Mouse (Mus musculus) midbrain, embryonic 13.5 days (tissue): Measurements from ENCODE around the gene Dppa4. TPM values are rescaled to one million over a fixed set of nuclear protein-coding genes. Genes with fewer than 3 reads are reported as not detected.
"Not testable (repeated sequence)": the region's sequence is repeated elsewhere in the genome, so short reads cannot be mapped to it uniquely, and the experiment has no call there.

ENCODE experiments used
- ATAC-seq: fragments of 200-750 bp; cut with Nextera tagmentation; 2 replicates; pipeline ENCODE4 v1.8.0; 2017; ENCODE audit warnings: mild to moderate bottlenecking, moderate TSS enrichment, moderate library complexity
- H3K27ac ChIP-seq: fragments of 300-500 bp; sonication (generic); 2 replicates; pipeline ENCODE4 v1.5.1; 2015; ENCODE audit warnings: inconsistent platforms, mild to moderate bottlenecking, moderate library complexity
- H3K27me3 ChIP-seq: fragments of 300-500 bp; sonication (generic); 2 replicates; pipeline ENCODE4 v1.6.1; 2015; ENCODE audit warnings: mild to moderate bottlenecking, inconsistent platforms
- H3K36me3 ChIP-seq: fragments of 300-500 bp; sonication (generic); 2 replicates; pipeline ENCODE4 v1.6.1; 2015; ENCODE audit warnings: mild to moderate bottlenecking, inconsistent platforms
- H3K4me1 ChIP-seq: fragments of 300-500 bp; sonication (generic); replicated peaks from 2 replicates; pipeline ENCODE4 v1.6.1; 2015; ENCODE audit warnings: inconsistent platforms
- H3K4me2 ChIP-seq: fragments of 300-500 bp; sonication (generic); replicated peaks from 2 replicates; pipeline ENCODE4 v1.6.1; 2015; ENCODE audit warnings: moderate library complexity, mild to moderate bottlenecking, inconsistent platforms
- H3K4me3 ChIP-seq: fragments of 300-500 bp; sonication (generic); replicated peaks from 2 replicates; pipeline ENCODE4 v1.5.1; 2015; ENCODE audit warnings: mild to moderate bottlenecking, inconsistent platforms
- H3K9ac ChIP-seq: fragments of 300-500 bp; sonication (generic); replicated peaks from 2 replicates; pipeline ENCODE4 v1.6.1; 2015; ENCODE audit warnings: mild to moderate bottlenecking, inconsistent platforms
- H3K9me3 ChIP-seq: fragments of 300-500 bp; sonication (generic); 2 replicates; pipeline ENCODE4 v1.6.1; 2016; ENCODE audit warnings: mild to moderate bottlenecking, inconsistent platforms
- WGBS: fragments of 180-500 bp; shearing (Covaris S2); methylation state at CpG from one replicate; pipeline ENCODE4 v1.1.7; 2015; 5-methylcytosine and 5-hydroxymethylcytosine counted together
- polyA plus RNA-seq: library from polyadenylated mRNA; unstranded; fragments of >200 nt; fragmentation: Nextera tagmentation; extraction: Ambion mirVana; gene quantifications from 2 replicates; pipeline ENCODE4 v1.2.1, GENCODE M21; 2015

Gene Dppa4
- polyA plus RNA-seq, 1 experiment from 2014 or later = not detected

DNA sequence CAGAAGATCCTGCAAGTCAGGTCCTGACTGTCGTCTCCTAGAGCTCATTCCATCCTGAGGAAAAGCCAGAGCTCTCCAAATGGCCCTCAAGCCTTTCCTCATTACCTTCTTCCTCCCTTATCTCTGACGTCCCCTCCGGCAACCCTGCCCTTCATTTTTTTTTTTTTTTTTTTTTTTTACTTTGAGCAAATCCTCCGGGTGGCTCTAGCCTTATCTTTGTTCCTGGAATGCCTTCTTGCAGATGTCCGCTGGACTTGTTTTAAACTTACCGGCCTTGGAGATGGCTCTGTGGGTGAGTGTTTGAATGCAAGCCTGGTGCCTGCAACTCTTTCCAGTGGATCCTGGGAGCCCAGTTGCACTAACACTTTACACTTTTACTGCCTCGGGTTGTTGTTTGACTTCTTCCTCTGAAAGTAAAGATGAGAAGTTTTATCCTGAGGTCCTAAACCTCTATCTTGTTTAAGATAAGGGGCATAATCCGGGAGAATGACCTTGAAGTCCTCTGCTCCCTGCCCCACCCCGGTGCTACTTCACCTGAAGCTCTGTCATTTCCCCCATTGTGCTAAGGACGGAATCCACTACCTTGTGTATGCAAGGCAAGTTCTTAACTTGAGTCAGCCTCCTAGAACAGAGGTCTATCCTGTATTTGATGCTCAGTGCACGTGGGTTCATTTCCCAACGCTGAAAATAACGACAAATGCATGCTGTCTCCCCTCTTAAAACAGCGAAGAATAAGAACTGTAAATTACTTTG, 14.0 kb downstream of the Dppa4 start:
- Histone ChIP-seq H3K27me3 (no peaks in the 10 kb centered on the region), H3K4me1 (no peaks in the 10 kb centered on the region), H3K36me3 (no peaks in the 10 kb centered on the region), H3K9ac (no peak overlapping the region), H3K4me2 (no peak overlapping the region), H3K9me3 (no peaks in the 10 kb centered on the region), H3K27ac (no peak overlapping the region), H3K4me3 (no peak overlapping the region)
- 84% methylated on average over 14 of the region's 14 CpGs for WGBS
- no peak for ATAC-seq

DNA sequence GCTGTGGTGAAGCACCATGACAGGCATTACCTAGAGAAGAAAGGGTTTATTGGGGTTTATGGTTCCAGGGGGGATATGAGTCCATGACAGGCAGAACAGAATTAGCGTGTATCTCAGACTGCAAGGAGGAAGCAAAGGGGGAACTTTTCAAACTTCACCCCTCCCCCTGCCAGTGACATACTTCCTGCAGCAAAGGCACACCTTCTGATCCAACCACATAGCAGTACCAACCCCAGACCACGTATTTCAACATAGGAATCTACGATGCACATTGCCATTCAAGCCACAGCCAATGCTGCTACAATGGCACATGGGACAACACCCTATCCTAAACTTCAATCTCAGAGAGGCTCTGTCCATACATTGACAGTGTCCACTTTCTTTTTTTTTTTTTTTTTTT, 16.4 kb downstream of the Dppa4 start:
- Histone ChIP-seq H3K27ac (no peak overlapping the region), H3K27me3 (no peaks in the 10 kb centered on the region)

DNA sequence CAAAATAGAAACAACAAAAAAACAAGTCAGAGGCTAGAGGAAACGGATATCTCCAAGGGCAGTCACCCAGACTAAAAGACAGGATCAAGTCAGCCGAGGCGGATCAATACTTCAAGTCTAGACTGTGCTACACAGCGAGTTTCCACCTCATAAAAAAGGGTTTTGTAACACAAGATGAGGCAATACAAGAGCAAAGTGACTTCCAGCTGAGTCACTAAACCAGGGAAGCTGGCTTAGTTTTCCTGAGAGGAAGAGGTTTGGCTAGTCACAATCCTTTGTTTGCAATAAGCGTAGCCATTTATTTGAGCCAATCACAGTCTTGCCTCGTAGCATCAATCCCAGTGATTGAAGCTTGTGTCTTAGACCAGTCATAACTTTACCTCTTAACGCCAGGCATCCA, 20.0 kb downstream of the Dppa4 start, which contains the start of gene Dppa2:
Gene Dppa2, plus strand, starts transcription at position 400 of the 400 bp plus-strand sequence.
- Histone ChIP-seq H3K9ac (no peak within 1 kb of the TSS), H3K9me3 (no peaks in the 10 kb centered on the region), H3K27me3 (no peaks in the 10 kb centered on the region), H3K36me3 (no peaks in the 10 kb centered on the region), H3K4me1 (no peaks in the 10 kb centered on the region), H3K4me2 (no peak within 1 kb of the TSS), H3K27ac (no peak within 1 kb of the TSS), H3K4me3 (no peak within 1 kb of the TSS)
- no peak for ATAC-seq
- WGBS = 83% methylated on average over 7 of the region's 7 CpGs

More for the DNA sequence above, 16.4 kb downstream of the Dppa4 start:
- Histone ChIP-seq H3K4me1 (no peaks in the 10 kb centered on the region), H3K9me3 (no peaks in the 10 kb centered on the region), H3K9ac (no peak overlapping the region), H3K4me3 (no peak overlapping the region), H3K4me2 (no peak overlapping the region), H3K36me3 (no peaks in the 10 kb centered on the region)
- WGBS = 81% methylated on average over 3 of the region's 3 CpGs
- no peak for ATAC-seq

DNA sequence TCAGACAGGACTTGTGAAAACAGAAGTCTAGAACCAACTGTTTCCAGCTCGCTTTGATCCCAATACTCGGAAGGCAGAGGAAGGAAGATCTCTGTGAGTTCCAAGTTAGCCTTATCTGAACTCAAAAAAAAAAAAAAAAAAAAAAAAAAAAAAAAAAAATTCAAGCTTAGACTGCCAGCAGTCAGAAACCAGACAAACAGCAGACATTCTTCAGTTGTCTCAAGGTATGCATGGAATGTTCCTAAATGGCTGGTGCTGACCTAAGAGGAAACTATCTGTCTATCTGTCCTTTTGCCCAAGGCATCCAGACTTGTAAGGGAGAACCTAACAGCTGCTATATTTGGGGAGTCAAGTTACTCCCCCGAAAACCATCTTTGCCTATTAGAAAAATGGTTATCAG, 20.4 kb downstream of the Dppa4 start:
- Histone ChIP-seq H3K4me1 (no peaks in the 10 kb centered on the region), H3K36me3 (no peaks in the 10 kb centered on the region), H3K27me3 (no peaks in the 10 kb centered on the region), H3K9me3 (no peaks in the 10 kb centered on the region), H3K9ac (no peak overlapping the region), H3K4me2 (no peak overlapping the region), H3K27ac (no peak overlapping the region), H3K4me3 (no peak overlapping the region)
- ATAC-seq = no peak
- 84% methylated on average over 3 of the region's 3 CpGs for WGBS

DNA sequence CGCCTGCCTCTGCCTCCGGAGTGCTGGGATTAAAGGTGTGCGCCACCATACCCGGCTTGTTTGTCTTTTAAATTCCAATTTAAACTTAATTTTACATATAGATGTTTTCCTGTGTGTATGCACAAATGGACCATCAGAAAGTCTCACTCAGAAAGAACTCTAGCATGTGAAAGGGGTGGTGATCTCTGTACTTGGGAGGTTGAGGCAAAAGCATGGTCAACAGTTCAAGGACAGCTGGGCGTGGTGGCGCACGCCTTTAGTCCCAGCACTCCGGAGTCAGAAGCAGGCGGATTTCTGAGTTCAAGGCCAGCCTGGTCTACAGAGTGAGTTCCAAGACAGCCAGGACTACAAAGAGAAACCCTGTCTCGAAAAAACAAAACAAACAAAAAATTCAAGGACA, 25.4 kb downstream of the Dppa4 start:
- H3K4me1 ChIP-seq, H3K4me2 ChIP-seq, H3K27ac ChIP-seq, H3K9me3 ChIP-seq, ATAC-seq, H3K9ac ChIP-seq, H3K27me3 ChIP-seq, H3K4me3 ChIP-seq, H3K36me3 ChIP-seq: not testable (repeated sequence)
- 91% methylated on average over 10 of the region's 10 CpGs for WGBS

DNA sequence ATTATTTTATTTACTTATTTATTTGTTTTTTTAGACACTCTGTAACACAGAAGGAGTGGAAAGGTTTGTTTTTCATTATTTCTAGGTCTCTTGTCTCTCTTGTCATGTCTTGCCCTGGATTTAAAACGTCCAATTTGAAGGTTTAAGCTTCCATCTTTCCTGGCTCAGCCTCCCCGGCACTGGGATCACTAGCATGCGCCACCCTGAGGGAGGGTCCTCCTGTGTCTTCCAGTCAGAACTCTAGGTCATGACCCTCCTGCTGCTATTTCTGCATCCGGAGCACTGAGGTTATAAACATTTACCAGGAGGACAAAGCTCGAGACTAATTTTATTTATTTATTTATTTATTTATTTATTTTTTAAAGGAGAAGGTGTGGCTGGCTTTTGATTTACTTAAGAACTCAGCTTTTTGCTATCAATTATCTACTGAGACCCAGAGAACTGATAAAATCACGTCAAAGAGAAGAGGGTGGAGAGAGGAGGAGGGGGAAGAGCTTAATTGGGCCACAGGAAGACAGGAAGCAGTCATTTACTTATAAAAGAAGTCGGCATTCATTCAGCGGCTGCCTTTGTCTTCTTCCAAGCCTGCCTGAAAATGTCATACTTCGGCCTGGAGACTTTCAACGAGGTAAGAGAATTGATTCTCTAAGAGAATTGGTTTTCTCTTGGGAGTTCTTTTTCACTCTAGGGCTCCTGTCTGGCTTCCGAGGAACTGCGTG, 26.5 kb downstream of the Dppa4 start:
- H3K36me3 ChIP-seq = no peaks in the 10 kb centered on the region
- H3K4me3 ChIP-seq = no peak overlapping the region
- H3K27ac ChIP-seq = no peak overlapping the region
- 81% methylated on average over 12 of the region's 12 CpGs for WGBS
- H3K4me2 ChIP-seq = no peak overlapping the region
- no peaks in the 10 kb centered on the region for H3K27me3 ChIP-seq
- no peaks in the 10 kb centered on the region for H3K9me3 ChIP-seq
- no peak overlapping the region for H3K9ac ChIP-seq
- H3K4me1 ChIP-seq = no peaks in the 10 kb centered on the region
- ATAC-seq = no peak

DNA sequence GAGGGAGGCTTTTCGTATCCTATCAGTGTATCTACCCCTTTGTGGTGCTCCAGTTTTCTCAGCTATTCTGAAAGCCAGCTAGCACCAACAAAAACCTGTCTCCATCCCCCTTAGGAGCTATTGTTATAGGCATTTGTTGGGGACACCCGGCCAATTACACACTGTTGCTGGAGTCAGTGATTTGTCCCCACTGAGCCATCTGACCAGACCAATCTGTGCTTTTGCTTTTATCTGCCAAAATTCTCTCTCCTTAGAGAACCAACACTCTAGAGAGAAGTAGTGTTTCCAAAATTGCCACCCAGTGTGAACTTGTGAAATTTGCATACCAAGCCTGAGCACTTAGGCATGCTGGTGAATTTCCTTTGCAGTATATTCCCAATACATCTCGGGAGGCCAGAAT, 31.8 kb downstream of the Dppa4 start:
- H3K4me3 ChIP-seq = no peak overlapping the region
- no peaks in the 10 kb centered on the region for H3K36me3 ChIP-seq
- no peak overlapping the region for H3K27ac ChIP-seq
- no peak overlapping the region for H3K9ac ChIP-seq
- 91% methylated on average over 3 of the region's 3 CpGs for WGBS
- no peak overlapping the region for H3K4me2 ChIP-seq
- H3K27me3 ChIP-seq = no peaks in the 10 kb centered on the region
- ATAC-seq = no peak
- H3K4me1 ChIP-seq = no peaks in the 10 kb centered on the region
- H3K9me3 ChIP-seq = no peaks in the 10 kb centered on the region

DNA sequence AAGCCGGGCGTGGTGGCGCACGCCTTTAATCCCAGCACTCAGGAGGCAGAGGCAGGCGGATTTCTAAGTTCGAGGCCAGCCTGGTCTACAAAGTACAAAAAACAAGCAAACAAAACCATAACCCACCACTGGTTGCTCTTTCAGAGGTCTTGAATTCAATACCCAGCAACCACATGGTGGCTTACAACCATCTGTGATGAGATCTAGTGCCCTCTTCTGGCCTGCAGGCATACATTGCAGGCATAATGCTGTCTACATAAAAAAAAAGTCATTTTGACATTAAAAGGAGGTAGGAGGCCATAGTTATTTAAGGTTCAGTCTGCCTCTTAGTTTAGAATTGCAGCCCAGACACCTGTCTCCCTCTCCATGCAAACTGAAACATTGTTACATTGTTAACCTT, 37.2 kb downstream of the Dppa4 start:
- ATAC-seq = no peak
- Histone ChIP-seq H3K9ac (no peak overlapping the region), H3K9me3 (no peaks in the 10 kb centered on the region), H3K36me3 (no peaks in the 10 kb centered on the region), H3K4me3 (no peak overlapping the region), H3K4me1 (no peaks in the 10 kb centered on the region), H3K27ac (no peak overlapping the region), H3K27me3 (no peaks in the 10 kb centered on the region), H3K4me2 (no peak overlapping the region)
- WGBS = 93% methylated on average over 6 of the region's 6 CpGs

DNA sequence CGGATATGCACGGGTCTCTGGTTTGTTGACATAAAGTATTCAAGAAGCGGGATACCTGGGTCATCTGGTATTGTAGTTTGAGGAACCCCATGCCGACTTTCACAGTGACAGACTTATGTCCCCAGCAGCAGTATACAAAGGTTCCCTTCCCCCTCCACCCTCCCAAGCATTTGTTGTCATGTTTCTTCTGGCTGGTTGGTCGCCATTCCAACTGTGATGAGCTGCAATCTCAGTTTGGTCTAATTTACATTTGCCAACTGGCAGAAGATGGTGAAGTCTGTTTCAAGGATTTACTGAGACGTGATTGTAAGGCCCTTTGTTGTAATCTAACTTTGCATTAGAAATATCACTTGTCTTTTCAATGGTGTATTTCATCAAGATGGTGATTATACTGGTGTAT, 39.6 kb downstream of the Dppa4 start:
- no peak overlapping the region for H3K9ac ChIP-seq
- H3K4me1 ChIP-seq = no peaks in the 10 kb centered on the region
- ATAC-seq = no peak
- no peak overlapping the region for H3K27ac ChIP-seq
- H3K4me3 ChIP-seq = no peak overlapping the region
- 77% methylated on average over 6 of the region's 6 CpGs for WGBS
- no peaks in the 10 kb centered on the region for H3K27me3 ChIP-seq
- H3K9me3 ChIP-seq = no peaks in the 10 kb centered on the region
- H3K4me2 ChIP-seq = no peak overlapping the region
- no peaks in the 10 kb centered on the region for H3K36me3 ChIP-seq

DNA sequence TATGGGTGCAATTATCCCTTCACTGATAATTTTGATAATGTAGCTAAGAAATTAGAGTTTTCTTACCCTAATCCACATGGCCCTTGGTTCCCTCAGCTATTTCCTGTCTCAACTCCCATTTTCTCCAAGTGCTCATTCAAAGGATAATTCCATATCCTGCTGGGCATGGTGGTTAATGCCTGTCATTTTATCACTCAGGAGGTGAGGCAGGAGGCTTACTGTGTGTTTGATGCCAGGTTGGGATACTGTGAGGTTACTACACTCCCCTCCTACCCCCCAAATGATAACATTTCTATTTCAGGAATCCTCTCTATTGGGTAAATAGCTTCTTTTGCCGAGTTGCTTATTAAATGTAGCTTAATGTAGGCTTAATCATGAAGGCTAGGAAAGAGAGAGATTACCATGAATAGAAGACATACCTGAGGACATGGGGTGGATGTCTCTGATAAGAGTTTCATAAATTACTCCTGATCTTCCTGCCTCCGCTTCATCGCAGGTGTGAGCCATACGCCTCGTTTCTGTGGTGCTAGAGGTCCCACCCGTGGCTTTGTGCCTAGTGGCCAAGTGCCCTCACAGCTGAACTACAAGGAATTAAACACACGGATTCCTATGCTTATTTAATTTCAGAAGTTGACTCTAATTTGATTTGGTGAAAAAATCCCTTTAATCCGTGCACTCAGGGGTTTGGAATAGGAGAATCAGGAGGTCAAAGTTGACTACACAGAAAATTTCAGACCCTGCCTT, 40.2 kb downstream of the Dppa4 start:
- Histone ChIP-seq H3K9ac (no peak overlapping the region), H3K9me3 (no peaks in the 10 kb centered on the region), H3K4me2 (no peak overlapping the region), H3K4me3 (no peak overlapping the region), H3K36me3 (no peaks in the 10 kb centered on the region), H3K27me3 (no peaks in the 10 kb centered on the region), H3K27ac (no peak overlapping the region), H3K4me1 (no peaks in the 10 kb centered on the region)
- 83% methylated on average over 8 of the region's 8 CpGs for WGBS
- no peak for ATAC-seq

DNA sequence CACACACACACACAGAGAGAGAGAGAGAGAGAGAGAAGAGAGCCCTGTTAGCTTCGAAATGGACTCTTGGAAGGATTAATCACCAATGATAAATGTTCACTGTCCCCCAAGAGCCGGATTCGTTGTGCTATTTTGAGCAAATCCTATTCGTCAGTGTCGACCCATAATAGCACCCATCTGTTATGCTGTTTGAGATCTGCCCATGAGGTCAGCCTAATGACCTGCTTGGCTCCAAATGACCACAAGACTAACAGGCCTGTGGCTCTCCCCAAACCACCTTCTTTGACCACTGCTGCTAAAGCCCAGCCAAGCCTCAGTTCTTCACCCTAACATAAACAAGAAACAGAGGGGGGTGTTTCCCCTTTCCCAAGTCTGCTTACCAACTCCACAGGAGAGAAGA, 43.4 kb downstream of the Dppa4 start:
- Histone ChIP-seq H3K4me2 (no peak overlapping the region), H3K36me3 (no peaks in the 10 kb centered on the region), H3K9ac (no peak overlapping the region), H3K4me1 (no peaks in the 10 kb centered on the region), H3K9me3 (no peaks in the 10 kb centered on the region), H3K27me3 (no peaks in the 10 kb centered on the region), H3K27ac (no peak overlapping the region), H3K4me3 (no peak overlapping the region)
- 83% methylated on average over 5 of the region's 5 CpGs for WGBS
- no peak for ATAC-seq

DNA sequence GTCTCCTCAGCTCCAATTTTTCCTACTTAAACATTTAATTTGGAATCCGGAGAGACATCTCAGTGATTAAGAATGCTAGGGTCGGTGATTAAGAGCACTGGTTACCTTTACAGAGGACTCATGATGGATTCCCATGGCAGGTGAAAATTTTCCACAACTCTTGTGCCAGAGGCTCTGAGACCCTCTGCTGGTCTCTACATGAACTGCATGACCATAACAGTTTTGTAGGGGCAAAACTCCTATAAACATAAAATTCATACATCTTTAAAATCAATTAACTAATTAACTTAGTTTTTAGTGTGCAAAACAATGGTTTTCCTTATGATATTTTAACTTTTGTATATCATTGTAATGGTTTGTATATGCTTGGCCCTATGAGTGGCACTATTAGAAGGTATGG, 44.9 kb downstream of the Dppa4 start:
- H3K4me3 ChIP-seq = no peak overlapping the region
- H3K9ac ChIP-seq = no peak overlapping the region
- no peaks in the 10 kb centered on the region for H3K36me3 ChIP-seq
- H3K27ac ChIP-seq = no peak overlapping the region
- H3K4me2 ChIP-seq = no peak overlapping the region
- no peak for ATAC-seq
- WGBS = 99% methylated on average over 2 of the region's 2 CpGs
- H3K9me3 ChIP-seq = no peaks in the 10 kb centered on the region
- no peaks in the 10 kb centered on the region for H3K27me3 ChIP-seq
- H3K4me1 ChIP-seq = no peaks in the 10 kb centered on the region
